Mouse (Mus musculus) left cerebral cortex, postnatal 10 days (tissue): ENCODE results near the gene Limch1. TPM values are rescaled to one million over a fixed set of nuclear protein-coding genes. Genes with fewer than 3 reads are reported as not detected.

Experiments used
- DNase-seq, 2 experiments: peaks; one replicate each; pipeline ENCODE4 v3.0.0; 2021 to 2022; ENCODE audit warnings: low spot score in 2 of 2, mixed read lengths in 1 of 2; ENCODE audit errors: extremely low spot score in 1 of 2
- intact Hi-C: fragments of 180-260 bp; cut with DNase I; formaldehyde crosslinking; loops from one replicate; pipeline ENCODE4 v1.15.1; 2025
- microRNA-seq: library from miRNA; unstranded; fragments of <30 nt; microRNA quantifications from one replicate; pipeline ENCODE4 v1.2.0, GENCODE M21; 2022
- total RNA-seq, 2 experiments: library from RNA; stranded (reverse); gene quantifications; 2 replicates each; pipeline ENCODE4 v1.2.3; 2021

Limch1 gene
- total RNA-seq, 2 experiments from 2014 or later: 114 TPM

DNA sequence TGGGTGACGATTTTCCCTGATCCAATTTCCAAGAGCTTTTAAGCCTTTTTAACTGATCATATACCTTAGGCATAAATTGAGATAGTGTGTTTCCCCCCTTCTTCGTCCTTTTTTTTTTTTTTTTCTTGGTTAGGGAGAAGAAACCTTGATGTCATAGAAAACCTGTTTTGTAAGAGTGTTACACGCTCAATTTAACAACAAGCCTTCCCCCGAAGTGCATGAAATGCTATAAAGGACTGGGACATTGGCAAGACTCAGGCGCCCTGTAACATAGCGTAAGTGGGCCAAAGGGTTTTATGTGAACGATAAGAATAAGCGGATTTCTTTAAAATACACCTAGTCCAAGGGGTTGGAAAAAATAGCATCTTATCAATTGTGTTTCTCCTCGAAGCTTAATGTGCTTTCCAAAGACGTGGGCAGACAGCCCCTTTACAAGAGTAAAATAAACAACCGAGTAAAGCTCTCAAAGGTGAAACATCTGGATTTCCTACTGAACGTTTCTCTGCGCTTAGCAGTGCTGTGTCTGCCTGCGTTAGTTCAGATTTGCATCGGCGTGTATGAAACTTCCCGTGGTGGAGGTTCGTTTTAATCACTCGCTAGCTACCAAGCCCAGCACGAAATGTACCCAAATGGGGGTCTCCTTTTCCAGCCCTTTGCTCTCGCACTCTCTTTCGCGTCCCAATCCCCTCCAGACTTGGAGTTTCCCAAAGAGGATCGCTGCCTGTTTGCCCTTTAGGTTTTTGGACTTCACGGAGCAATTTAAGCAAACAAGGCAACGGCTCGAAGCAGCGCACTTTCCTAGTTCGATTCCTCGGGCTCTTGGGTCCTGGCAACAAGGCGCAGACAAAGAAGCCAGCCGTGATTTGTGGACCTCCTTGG lies 354.0 kb downstream of the Limch1 start:
- no peak for DNase-seq
- intact Hi-C loops: loop anchor here (2.0 kb wide), 1 partner anchor 131 kb away; no protein-coding TSS in a partner anchor

GRCm38 (mm10) chr5:67100564-67101394 lies 355.2 kb downstream of the Limch1 start:
- intact Hi-C loops: loop anchor here (2.0 kb wide), 1 partner anchor 130 kb away; no protein-coding TSS in a partner anchor
- DNase-seq: no peak

DNA sequence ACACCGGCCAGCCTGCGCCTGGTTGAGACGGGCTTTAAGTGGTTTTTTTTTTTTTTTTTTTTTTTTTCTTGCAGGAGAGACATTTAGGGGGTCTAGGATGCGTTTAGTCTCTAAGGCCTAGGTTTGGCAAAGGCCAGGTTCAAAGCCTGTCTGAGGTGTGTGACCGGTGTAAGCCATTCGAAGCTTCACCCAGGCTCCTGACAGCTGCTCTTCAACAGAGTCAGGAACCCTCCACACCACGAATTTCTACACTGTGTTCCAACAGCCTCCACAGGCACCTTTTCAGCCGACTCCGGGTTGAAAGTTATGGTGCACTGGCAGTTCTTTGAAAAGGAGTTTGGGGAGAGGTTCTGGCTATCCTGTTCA lies 355.8 kb downstream of the Limch1 start:
- intact Hi-C loops: loop anchor here (2.0 kb wide), 1 partner anchor 129 kb away; no protein-coding TSS in a partner anchor
- DNase-seq: no peak

DNA sequence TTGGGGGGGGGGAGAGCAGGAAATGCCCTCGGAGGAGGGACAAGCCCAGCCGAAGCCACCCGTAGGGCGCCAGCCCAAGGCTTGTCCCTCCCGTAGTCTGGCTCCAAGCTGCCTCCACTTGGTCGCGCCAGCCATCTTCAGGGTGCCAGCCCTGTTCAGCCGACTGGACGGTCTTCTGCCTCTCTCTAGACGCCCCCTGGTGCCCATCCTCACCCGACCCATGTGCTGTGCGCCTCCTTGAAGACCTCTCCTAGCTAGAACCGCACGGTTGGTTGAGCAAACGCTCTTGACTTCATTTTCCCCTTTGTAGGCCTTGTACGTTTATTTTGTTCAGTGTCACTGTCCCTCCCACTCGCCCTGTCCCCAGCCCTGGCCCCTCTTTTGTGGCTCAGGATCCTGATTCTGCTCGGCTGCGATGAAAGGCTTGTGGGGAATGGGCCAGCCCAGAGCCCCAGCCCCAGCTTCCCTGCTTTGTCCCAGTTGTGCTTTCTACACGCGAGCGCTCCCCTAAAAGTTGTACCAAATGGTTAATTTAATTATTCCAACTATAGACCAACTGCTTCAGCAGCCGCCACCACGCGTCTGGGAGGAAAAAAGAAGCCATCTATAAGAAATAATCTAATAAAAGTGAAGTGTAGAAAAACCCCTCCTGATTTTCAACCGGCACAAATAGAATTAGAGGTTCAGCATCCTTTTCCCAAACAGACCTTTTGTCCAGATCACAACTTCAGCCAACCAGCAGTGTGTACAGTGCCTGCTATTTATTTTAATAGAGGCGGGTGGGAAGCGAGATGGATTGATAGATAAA lies 356.4 kb downstream of the Limch1 start:
- intact Hi-C loops: loop anchor here (2.0 kb wide), 1 partner anchor 129 kb away; no protein-coding TSS in a partner anchor
- DNase-seq: peak in 1 of 2 experiments; percentile 36

GRCm38 (mm10) chr5:67103016-67103415 lies 357.4 kb downstream of the Limch1 start:
- no peak for DNase-seq
- intact Hi-C loops: no loop called here

DNA sequence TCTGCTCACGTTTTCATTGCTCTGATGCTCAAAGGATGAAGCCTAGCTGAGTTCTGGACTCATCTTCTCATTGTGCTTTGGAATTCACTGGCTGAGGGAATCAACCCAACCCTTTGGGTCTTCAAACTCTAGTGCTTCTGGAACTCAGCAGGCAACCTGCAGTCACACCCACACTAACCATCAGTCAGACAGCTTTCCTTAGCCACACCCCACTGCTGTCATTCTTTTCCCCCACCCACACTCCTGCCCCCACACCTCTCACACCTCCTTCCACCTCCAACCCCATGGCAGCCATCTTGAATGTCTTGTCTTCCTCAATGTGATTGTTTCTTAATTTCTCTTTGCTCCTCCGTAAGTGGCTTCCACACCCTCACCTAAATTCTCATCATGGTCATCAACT lies 360.6 kb downstream of the Limch1 start:
- DNase-seq: no peak
- intact Hi-C loops: no loop called here

Small RNA genes within 50 kb of the gene (microRNA-seq; reads per million reads assigned to microRNA genes)
- gene Gm23841: not detected

Other genes starting within 250 kb of the Limch1 start
- gene Apbb2, start 127.0 kb upstream of the Limch1 start, total RNA-seq: 10 to 100 TPM; 73.7 to 74.4 TPM
- gene Uchl1, start 69.7 kb upstream of the Limch1 start, total RNA-seq: 1,000 to 10,000 TPM; 1,225 to 1,317 TPM